Mouse (Mus musculus) macrophage (primary cell): ENCODE data around the gene Clic4. TPM values are rescaled to one million over a fixed set of nuclear protein-coding genes. Genes with fewer than 3 reads are reported as not detected.

ENCODE experiments used
- H3K27ac ChIP-seq: fragments of 350-480 bp; formaldehyde crosslinking; 2 replicates; pipeline ENCODE4 v1.9.0; 2021
- H3K36me3 ChIP-seq: fragments of 350-480 bp; formaldehyde crosslinking; 2 replicates; pipeline ENCODE4 v1.9.0; 2021; ENCODE audit errors: inconsistent target
- H3K4me3 ChIP-seq: fragments of 350-480 bp; formaldehyde crosslinking; 2 replicates; pipeline ENCODE4 v1.9.0; 2021; ENCODE audit errors: inconsistent target
- H3K79me2 ChIP-seq: fragments of 350-480 bp; formaldehyde crosslinking; 2 replicates; pipeline ENCODE4 v1.9.0; 2021; ENCODE audit errors: inconsistent target
- WGBS: methylation state at CpG from one replicate; pipeline ENCODE4 v1.1.7; 2026; ENCODE audit warnings: inconsistent platforms; ENCODE audit not compliant: missing documents; 5-methylcytosine and 5-hydroxymethylcytosine counted together
- polyA plus RNA-seq: library from polyadenylated mRNA; stranded (reverse); fragments of 250-400 nt; gene quantifications from 3 replicates; pipeline ENCODE4 v1.2.4, GENCODE M21; 2018; ENCODE audit warnings: inconsistent platforms

The Clic4 gene
- polyA plus RNA-seq, 1 experiment from 2014 or later = 173 TPM

GRCm38 (mm10) chr4:135221632-135222407, 50.8 kb downstream of the Clic4 start:
- WGBS = 98% methylated on average over 10 of the region's 12 CpGs
- Histone ChIP-seq H3K4me3 (no peak overlapping the region), H3K27ac (no peak overlapping the region), H3K36me3 (peaks cover 69% of the 10 kb centered on the region), H3K79me2 (peaks cover 82% of the 10 kb centered on the region)

DNA sequence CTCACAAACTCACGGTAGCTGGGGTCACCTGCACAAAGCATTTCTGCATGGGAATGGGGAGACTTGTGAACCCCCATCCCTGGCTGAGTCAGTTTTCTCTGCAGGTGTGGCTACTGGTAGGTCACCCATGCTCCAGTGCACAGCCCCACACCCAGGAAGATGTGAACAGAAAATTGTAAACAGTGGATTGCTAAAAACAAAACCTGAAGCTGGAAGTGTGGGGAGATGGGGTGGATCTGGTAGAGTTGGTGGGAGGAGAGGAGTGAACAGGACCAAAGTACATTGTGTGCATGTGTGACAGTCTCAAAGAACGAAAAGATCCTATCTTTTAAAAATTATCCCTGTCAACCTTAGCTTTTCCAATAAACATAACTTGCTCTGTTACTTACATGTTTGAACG, 52.0 kb downstream of the Clic4 start:
- 95% methylated on average over 3 of the region's 3 CpGs for WGBS
- no peak overlapping the region for H3K4me3 ChIP-seq
- H3K79me2 ChIP-seq = peaks cover 71% of the 10 kb centered on the region
- peaks cover 81% of the 10 kb centered on the region for H3K36me3 ChIP-seq
- no peak overlapping the region for H3K27ac ChIP-seq

DNA sequence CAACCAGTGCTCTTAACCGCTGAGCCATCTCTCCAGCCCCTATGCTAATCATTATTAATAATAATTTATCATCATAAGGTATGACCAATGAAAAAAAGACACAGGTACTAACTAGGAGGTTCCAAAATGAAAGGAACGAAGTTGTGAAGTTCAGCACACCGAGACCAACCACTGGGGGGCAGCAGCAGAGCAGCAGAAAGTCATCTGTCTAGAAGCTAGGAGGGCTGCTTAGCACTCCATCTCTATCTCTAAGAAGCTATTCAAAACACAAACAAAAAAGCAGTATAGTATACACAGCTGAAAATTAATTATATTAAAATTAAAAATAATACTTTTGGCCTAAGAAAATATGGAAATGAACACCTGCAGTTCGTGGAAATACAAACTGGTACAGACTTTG, 53.0 kb downstream of the Clic4 start:
- WGBS = 38% methylated on average over 4 of the region's 4 CpGs
- H3K27ac ChIP-seq = no peak overlapping the region
- no peak overlapping the region for H3K4me3 ChIP-seq

GRCm38 (mm10) chr4:135209846-135210245, 62.8 kb downstream of the Clic4 start:
- H3K36me3 ChIP-seq = peaks cover 15% of the 10 kb centered on the region; the same call in 1 of the 2 replicates
- no peak overlapping the region for H3K27ac ChIP-seq
- H3K79me2 ChIP-seq = no peaks in the 10 kb centered on the region
- no peak overlapping the region for H3K4me3 ChIP-seq
- 96% methylated on average over 2 of the region's 2 CpGs for WGBS

More for the DNA sequence above, 53.0 kb downstream of the Clic4 start:
- H3K36me3 ChIP-seq = peaks cover 88% of the 10 kb centered on the region
- peaks cover 61% of the 10 kb centered on the region for H3K79me2 ChIP-seq

DNA sequence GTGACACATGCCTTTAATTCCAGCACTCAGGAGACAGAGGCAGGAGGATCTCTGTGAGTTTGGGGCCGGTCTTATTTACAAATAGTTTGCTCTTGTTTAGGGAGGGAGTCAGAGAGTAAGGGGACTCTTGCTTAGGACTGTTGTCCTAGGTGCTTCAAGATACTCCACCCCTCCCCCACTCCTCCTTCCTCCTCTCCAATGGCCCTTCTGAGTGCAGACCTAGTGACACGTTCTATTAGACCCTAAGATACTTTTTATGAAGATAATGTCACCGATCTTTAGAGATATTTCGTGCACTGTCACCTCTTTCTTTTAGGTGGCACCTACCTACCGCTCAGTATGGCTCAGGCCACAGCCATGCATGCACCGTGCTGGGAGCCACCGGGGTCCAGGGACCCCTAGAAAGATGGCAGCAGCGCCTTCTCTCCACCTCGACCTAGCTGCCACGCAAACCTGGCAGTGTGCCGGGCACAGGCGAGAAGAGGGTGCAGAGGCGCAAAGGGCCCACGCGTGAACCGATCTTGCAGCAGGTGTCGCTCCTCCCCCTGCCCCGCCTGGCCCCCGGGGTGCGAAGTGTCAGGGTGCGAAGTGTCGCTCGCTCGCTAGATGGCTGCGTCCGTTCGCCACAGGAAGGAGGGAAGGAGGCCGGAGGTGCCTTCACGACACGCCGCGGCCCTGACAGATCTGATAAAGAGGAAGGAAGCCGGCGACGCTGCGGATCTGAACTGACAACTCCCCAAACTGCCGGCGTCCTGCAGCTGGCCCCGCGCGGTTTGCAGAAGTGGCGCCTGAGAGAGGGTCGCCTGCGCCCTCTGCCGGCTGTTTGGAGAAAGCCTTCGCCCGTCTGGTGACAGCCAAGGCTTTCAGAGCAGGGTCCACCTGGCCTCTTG, 66.7 kb downstream of the Clic4 start:
- 8% methylated on average over 46 of the region's 47 CpGs for WGBS
- Histone ChIP-seq H3K79me2 (no peaks in the 10 kb centered on the region), H3K4me3 (no peak overlapping the region), H3K36me3 (no peaks in the 10 kb centered on the region), H3K27ac (no peak overlapping the region)

GRCm38 (mm10) chr4:135205254-135205653, 67.4 kb downstream of the Clic4 start:
- no peaks in the 10 kb centered on the region for H3K79me2 ChIP-seq
- no peaks in the 10 kb centered on the region for H3K36me3 ChIP-seq
- no peak overlapping the region for H3K4me3 ChIP-seq
- no peak overlapping the region for H3K27ac ChIP-seq
- WGBS = 100% methylated on average over 5 of the region's 5 CpGs

- H3K27ac ChIP-seq = no peak overlapping the region
- 96% methylated on average over 4 of the region's 5 CpGs for WGBS
- no peak overlapping the region for H3K4me3 ChIP-seq
- no peaks in the 10 kb centered on the region for H3K36me3 ChIP-seq
- no peaks in the 10 kb centered on the region for H3K79me2 ChIP-seq
These were observed 67.9 kb downstream of the Clic4 start for GRCm38 (mm10) chr4:135204666-135205065.

- Histone ChIP-seq H3K79me2 (no peaks in the 10 kb centered on the region), H3K36me3 (no peaks in the 10 kb centered on the region), H3K4me3 (peak overlapping the region; percentile 14; the same call in 1 of the 2 replicates), H3K27ac (peak overlapping the region; percentile 45)
- 44% methylated on average over 17 of the region's 17 CpGs for WGBS
These were observed 68.6 kb downstream of the Clic4 start for GRCm38 (mm10) chr4:135203806-135204560.

- under 1% methylated on average over 13 of the region's 14 CpGs for WGBS
- Histone ChIP-seq H3K27ac (peak overlapping the region; percentile 45), H3K36me3 (no peaks in the 10 kb centered on the region), H3K4me3 (peak overlapping the region; percentile 14; the same call in 1 of the 2 replicates), H3K79me2 (no peaks in the 10 kb centered on the region)
These were observed 69.3 kb downstream of the Clic4 start for GRCm38 (mm10) chr4:135203279-135203678.

DNA sequence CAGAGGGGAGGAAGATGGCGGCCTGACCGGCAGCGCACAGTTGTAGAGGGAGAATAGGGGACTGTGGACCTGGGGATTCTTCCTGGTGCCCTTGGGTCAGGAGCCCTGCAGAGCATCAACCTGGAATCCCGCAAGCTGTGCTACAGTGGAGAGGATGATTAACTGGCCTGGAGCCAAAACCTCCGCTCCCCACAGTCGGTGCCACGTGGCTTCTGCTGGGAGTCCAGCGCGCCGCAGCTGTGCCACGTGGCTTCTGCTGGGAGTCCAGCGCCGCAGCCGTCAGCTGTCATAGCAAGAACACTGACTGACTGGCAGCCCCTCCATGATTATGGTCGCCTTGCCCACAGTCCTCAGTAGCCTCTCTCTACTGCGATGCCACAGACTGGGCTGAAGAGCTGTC, 70.8 kb downstream of the Clic4 start:
- WGBS = 90% methylated on average over 16 of the region's 16 CpGs
- H3K79me2 ChIP-seq = no peaks in the 10 kb centered on the region
- H3K27ac ChIP-seq = no peak overlapping the region
- H3K4me3 ChIP-seq = no peak overlapping the region
- H3K36me3 ChIP-seq = no peaks in the 10 kb centered on the region

DNA sequence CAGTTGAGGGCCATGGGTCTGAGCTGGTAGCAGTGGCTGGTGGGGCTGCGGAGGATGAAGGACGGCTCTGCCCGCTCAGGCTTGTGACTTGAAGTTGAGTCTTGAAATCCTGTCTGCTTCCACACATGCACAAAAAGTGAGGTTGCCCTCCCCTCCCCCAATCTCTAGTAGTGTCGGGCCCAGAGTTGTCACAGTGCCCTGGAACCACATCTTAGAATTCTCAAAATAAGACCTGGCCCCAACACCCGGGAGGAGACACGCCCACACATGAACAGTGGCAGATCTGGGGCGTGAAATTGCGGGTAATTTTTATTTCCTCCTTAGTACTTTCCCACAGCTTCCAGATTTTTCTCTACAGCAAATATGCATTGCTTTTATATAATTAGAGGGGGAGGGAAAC, 74.8 kb downstream of the Clic4 start:
- H3K4me3 ChIP-seq = no peak overlapping the region
- no peaks in the 10 kb centered on the region for H3K79me2 ChIP-seq
- no peaks in the 10 kb centered on the region for H3K36me3 ChIP-seq
- WGBS = 51% methylated on average over 6 of the region's 8 CpGs
- H3K27ac ChIP-seq = no peak overlapping the region

- Histone ChIP-seq H3K79me2 (no peaks in the 10 kb centered on the region), H3K36me3 (no peaks in the 10 kb centered on the region), H3K27ac (no peak overlapping the region), H3K4me3 (no peak overlapping the region)
- 24% methylated on average over 5 of the region's 5 CpGs for WGBS
These were observed 79.8 kb downstream of the Clic4 start for GRCm38 (mm10) chr4:135192841-135193240.

DNA sequence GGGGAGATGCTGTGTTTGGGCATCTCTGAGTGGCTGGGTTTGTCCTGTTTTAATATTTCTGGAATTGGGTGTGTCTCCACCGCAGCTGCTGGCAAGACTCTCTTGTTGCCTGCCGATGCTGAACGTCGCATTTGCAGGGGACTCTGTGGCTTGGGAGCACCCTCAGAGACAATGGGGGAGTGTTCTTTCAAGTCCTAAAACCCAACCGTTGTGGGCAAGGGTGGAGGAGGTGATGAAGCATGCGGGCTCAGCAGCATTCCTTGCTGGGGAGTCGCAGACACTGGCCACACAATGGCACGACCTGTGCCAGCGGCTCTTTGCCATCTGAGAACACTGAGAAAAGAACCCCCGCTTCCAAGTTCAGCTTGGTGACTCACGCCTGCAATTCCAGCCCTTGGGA, 81.0 kb downstream of the Clic4 start:
- H3K79me2 ChIP-seq = no peaks in the 10 kb centered on the region
- H3K36me3 ChIP-seq = no peaks in the 10 kb centered on the region
- no peak overlapping the region for H3K4me3 ChIP-seq
- H3K27ac ChIP-seq = no peak overlapping the region
- WGBS = 84% methylated on average over 11 of the region's 11 CpGs

DNA sequence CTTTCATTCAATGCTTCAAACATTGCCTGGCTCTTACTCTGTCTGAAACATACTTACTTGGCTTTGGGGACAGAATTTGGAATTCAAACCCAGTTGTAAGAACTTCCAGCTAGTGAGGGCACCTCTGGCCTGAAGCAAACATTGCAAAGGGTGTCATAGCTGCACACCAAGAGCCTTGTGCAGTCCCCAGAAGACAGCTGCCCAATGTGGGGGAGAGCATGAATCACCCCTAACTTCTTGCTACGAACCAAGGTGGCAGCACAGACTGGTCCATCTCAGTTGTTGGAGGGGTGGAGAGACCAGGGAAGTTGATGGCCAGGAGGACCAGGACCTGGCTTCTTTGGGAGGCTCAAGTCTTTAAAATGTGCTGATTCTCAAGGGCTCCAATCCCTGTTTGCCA, 81.4 kb downstream of the Clic4 start:
- H3K4me3 ChIP-seq = no peak overlapping the region
- WGBS = 80% methylated on average over 1 of the region's 1 CpGs
- H3K36me3 ChIP-seq = no peaks in the 10 kb centered on the region
- H3K27ac ChIP-seq = no peak overlapping the region
- no peaks in the 10 kb centered on the region for H3K79me2 ChIP-seq
